Mouse (Mus musculus): Measurements from ENCODE around the gene Sept9. TPM values are rescaled to one million over a fixed set of nuclear protein-coding genes. Genes with fewer than 3 reads are reported as not detected.
A peak's percentile ranks its signal among the peaks of the same experiment; 100 is the strongest.

Gene Sept9
- polyA plus RNA-seq, 2 experiments = 14.9 to 25.5 TPM

DNA sequence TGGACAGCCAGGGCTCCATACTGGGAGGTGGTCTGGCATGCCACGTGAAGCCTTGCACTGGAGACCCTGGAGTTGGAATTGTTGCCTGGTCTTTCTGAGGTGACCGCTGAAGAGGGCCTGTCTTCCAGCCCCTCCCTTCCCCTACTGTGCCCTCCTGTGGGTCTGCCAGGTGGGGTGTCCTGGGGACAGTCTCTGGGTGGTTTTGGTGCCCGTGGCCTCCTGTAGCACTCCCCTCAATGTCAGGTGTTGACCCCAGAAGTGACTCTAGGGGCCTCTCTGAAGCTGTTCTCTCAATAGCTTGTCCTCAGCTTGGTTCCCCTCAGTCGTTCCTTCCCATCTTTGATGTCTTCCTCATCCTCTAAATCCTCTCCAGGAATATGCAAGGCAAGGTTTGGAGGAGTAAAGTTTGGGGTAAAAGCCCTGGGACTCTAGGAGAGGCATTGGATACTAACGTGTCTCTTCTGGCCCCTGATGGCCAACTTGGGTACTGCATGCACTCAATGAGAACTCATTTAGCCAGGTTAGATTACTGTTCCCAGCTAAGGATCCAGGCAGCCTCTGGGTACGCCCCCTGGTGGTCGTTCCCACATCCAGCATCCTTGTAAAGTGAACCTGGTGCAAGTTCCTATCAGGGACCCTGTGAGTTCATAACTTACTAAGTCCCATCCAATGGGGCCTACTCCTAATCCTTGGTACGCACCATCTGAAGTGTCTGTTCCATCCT is 158.6 kb downstream of the Sept9 start:
- TF ChIP-seq CTCF (IDR thresholded peaks at IDR 0.05; ENCODE audit: low read depth) = peak; percentile 99
- no peak for TF ChIP-seq EP300 (IDR thresholded peaks at IDR 0.05; ENCODE audit: low read depth)
- Histone ChIP-seq H3K4me1 (replicated peaks; ENCODE audit: control insufficient read depth in 2 of 2, insufficient read depth in 2 of 2, low read length in 1 of 2) (no peaks in the 10 kb centered on the region), H3K36me3 (replicated peaks; ENCODE audit: control insufficient read depth, insufficient read depth, low read depth) (no peaks in the 10 kb centered on the region; the same call in none of the 2 replicates), H3K27me3 (ENCODE audit: control insufficient read depth, insufficient read depth, low read length) (no peaks in the 10 kb centered on the region), H3K4me2 (ENCODE audit: low read depth) (no peak overlapping the region), H3K4me3 (ENCODE audit: insufficient read depth in 1 of 2, low read depth in 2 of 2, low read length in 2 of 2) (no peak overlapping the region), H3K27ac (no peak overlapping the region), H3K9ac (replicated peaks) (no peak overlapping the region), H3K9me3 (ENCODE audit: control insufficient read depth, low read length) (no peaks in the 10 kb centered on the region)
- 34% methylated on average over 8 of the region's 8 CpGs for WGBS (ENCODE audit: insufficient replicate concordance)
- peak; percentile 78 to 82 (median 78) for DNase-seq (ENCODE audit: low read depth in 3 of 3, low spot score in 3 of 3)
- peak; percentile 46 for ATAC-seq (ENCODE audit: insufficient read depth)

GRCm38 (mm10) chr11:117359161-117359560 is 159.7 kb downstream of the Sept9 start:
- no peaks in the 10 kb centered on the region for H3K9me3 ChIP-seq (ENCODE audit: control insufficient read depth, low read length)
- no peak overlapping the region for H3K4me2 ChIP-seq (ENCODE audit: low read depth)
- H3K9ac ChIP-seq (replicated peaks) = no peak overlapping the region
- H3K36me3 ChIP-seq (replicated peaks; ENCODE audit: control insufficient read depth, insufficient read depth, low read depth) = no peaks in the 10 kb centered on the region; the same call in none of the 2 replicates
- ATAC-seq (ENCODE audit: insufficient read depth) = no peak
- H3K4me1 ChIP-seq (replicated peaks; ENCODE audit: control insufficient read depth in 2 of 2, insufficient read depth in 2 of 2, low read length in 1 of 2) = no peaks in the 10 kb centered on the region; a peak in 1 of 4 replicates
- no peak overlapping the region for H3K4me3 ChIP-seq (ENCODE audit: insufficient read depth in 1 of 2, low read depth in 2 of 2, low read length in 2 of 2)
- DNase-seq (ENCODE audit: low read depth in 3 of 3, low spot score in 3 of 3) = no peak
- WGBS (ENCODE audit: insufficient replicate concordance) = 57% methylated on average over 10 of the region's 10 CpGs
- H3K27ac ChIP-seq = no peak overlapping the region
- TF ChIP-seq CTCF (IDR thresholded peaks at IDR 0.05; ENCODE audit: low read depth) (no peak), EP300 (IDR thresholded peaks at IDR 0.05; ENCODE audit: low read depth) (no peak)
- H3K27me3 ChIP-seq (ENCODE audit: control insufficient read depth, insufficient read depth, low read length) = no peaks in the 10 kb centered on the region

- H3K4me2 ChIP-seq (ENCODE audit: low read depth) = no peak overlapping the region
- no peak overlapping the region for H3K9ac ChIP-seq (replicated peaks)
- H3K4me3 ChIP-seq (ENCODE audit: insufficient read depth in 1 of 2, low read depth in 2 of 2, low read length in 2 of 2) = no peak overlapping the region
- WGBS (ENCODE audit: insufficient replicate concordance) = 61% methylated on average over 5 of the region's 5 CpGs
- TF ChIP-seq EP300 (IDR thresholded peaks at IDR 0.05; ENCODE audit: low read depth) (no peak), CTCF (IDR thresholded peaks at IDR 0.05; ENCODE audit: low read depth) (peak; percentile 91)
- peak in 2 of 3 experiments; percentile 20 to 31 for DNase-seq (ENCODE audit: low read depth in 3 of 3, low spot score in 3 of 3)
- H3K9me3 ChIP-seq (ENCODE audit: control insufficient read depth, low read length) = no peaks in the 10 kb centered on the region
- no peak for ATAC-seq (ENCODE audit: insufficient read depth)
- no peaks in the 10 kb centered on the region; a peak in 1 of 4 replicates for H3K4me1 ChIP-seq (replicated peaks; ENCODE audit: control insufficient read depth in 2 of 2, insufficient read depth in 2 of 2, low read length in 1 of 2)
- no peak overlapping the region for H3K27ac ChIP-seq
- no peaks in the 10 kb centered on the region; the same call in none of the 2 replicates for H3K36me3 ChIP-seq (replicated peaks; ENCODE audit: control insufficient read depth, insufficient read depth, low read depth)
- no peaks in the 10 kb centered on the region for H3K27me3 ChIP-seq (ENCODE audit: control insufficient read depth, insufficient read depth, low read length)
These were observed 160.4 kb downstream of the Sept9 start for GRCm38 (mm10) chr11:117359870-117360269.

GRCm38 (mm10) chr11:117360561-117360960 is 161.1 kb downstream of the Sept9 start:
- ATAC-seq (ENCODE audit: insufficient read depth) (no peak), DNase-seq (ENCODE audit: low read depth in 3 of 3, low spot score in 3 of 3) (no peak)
- H3K27ac ChIP-seq = no peak overlapping the region
- no peak overlapping the region for H3K9ac ChIP-seq (replicated peaks)
- H3K36me3 ChIP-seq (replicated peaks; ENCODE audit: control insufficient read depth, insufficient read depth, low read depth) = no peaks in the 10 kb centered on the region; the same call in 1 of the 2 replicates
- TF ChIP-seq CTCF (IDR thresholded peaks at IDR 0.05; ENCODE audit: low read depth) = no peak
- TF ChIP-seq EP300 (IDR thresholded peaks at IDR 0.05; ENCODE audit: low read depth) = no peak
- no peak overlapping the region for H3K4me2 ChIP-seq (ENCODE audit: low read depth)
- no peak overlapping the region for H3K4me3 ChIP-seq (ENCODE audit: insufficient read depth in 1 of 2, low read depth in 2 of 2, low read length in 2 of 2)
- no peaks in the 10 kb centered on the region for H3K27me3 ChIP-seq (ENCODE audit: control insufficient read depth, insufficient read depth, low read length)
- no peaks in the 10 kb centered on the region; a peak in 1 of 4 replicates for H3K4me1 ChIP-seq (replicated peaks; ENCODE audit: control insufficient read depth in 2 of 2, insufficient read depth in 2 of 2, low read length in 1 of 2)
- no peaks in the 10 kb centered on the region for H3K9me3 ChIP-seq (ENCODE audit: control insufficient read depth, low read length)
- WGBS (ENCODE audit: insufficient replicate concordance) = 59% methylated on average over 6 of the region's 7 CpGs

GRCm38 (mm10) chr11:117362307-117362706 is 162.8 kb downstream of the Sept9 start:
- Histone ChIP-seq H3K27me3 (ENCODE audit: control insufficient read depth, insufficient read depth, low read length) (no peaks in the 10 kb centered on the region), H3K4me3 (ENCODE audit: insufficient read depth in 1 of 2, low read depth in 2 of 2, low read length in 2 of 2) (no peak overlapping the region), H3K27ac (no peak overlapping the region), H3K9me3 (ENCODE audit: control insufficient read depth, low read length) (no peaks in the 10 kb centered on the region), H3K9ac (replicated peaks) (no peak overlapping the region), H3K4me1 (replicated peaks; ENCODE audit: control insufficient read depth in 2 of 2, insufficient read depth in 2 of 2, low read length in 1 of 2) (no peaks in the 10 kb centered on the region; a peak in 1 of 4 replicates), H3K4me2 (ENCODE audit: low read depth) (no peak overlapping the region), H3K36me3 (replicated peaks; ENCODE audit: control insufficient read depth, insufficient read depth, low read depth) (no peaks in the 10 kb centered on the region; the same call in 1 of the 2 replicates)
- no peak for DNase-seq (ENCODE audit: low read depth in 3 of 3, low spot score in 3 of 3)
- 67% methylated on average over 2 of the region's 2 CpGs for WGBS (ENCODE audit: insufficient replicate concordance)
- TF ChIP-seq CTCF (IDR thresholded peaks at IDR 0.05; ENCODE audit: low read depth) (peak; percentile 25; the same call in 1 of the 2 replicates), EP300 (IDR thresholded peaks at IDR 0.05; ENCODE audit: low read depth) (no peak)
- no peak for ATAC-seq (ENCODE audit: insufficient read depth)
